Mouse (Mus musculus): ENCODE measurements at regions not wholly inside any gene's neighbourhood (a gene's known extent, or its start where the extent isn't known, plus 50 kb on each side); places are given as distances from the start of the nearest gene placed in this dataset.

DNA sequence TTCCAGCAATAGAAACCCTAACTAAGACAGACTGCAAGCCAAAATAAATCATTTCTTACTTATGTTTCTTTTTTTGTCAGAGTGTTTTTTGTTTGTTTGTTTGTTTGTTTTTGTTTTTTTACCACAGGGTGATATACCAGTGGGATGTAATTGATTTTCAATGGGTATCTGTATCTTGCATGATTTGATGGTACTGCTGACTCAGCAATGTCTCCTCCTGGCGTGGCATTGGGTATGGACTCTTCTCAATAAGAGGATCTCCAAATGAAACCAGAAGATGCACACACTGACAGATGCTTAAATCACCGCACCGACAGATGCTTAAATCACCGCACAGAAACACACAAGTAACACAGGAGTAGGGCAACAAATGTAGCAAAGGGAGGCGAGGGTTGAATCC, 54.8 kb upstream of the Lnx1 start:
- TF ChIP-seq CTCF (IDR thresholded peaks at IDR 0.05; ENCODE audit: borderline replicate concordance, insufficient read depth, low read length) (no peak), POLR2A (IDR thresholded peaks at IDR 0.05; ENCODE audit: low read depth, low read length) (no peak)

All from embryonic fibroblast, embryonic 13.5 days (primary cell).